Mouse (Mus musculus): ENCODE measurements around the gene Kifc3.

GRCm38 (mm10) chr8:95054438-95054837, 148.2 kb downstream of the Kifc3 start:
- TF ChIP-seq CTCF (IDR thresholded peaks at IDR 0.05; ENCODE audit: low read depth, low read length) (no peak), POLR2A (IDR thresholded peaks at IDR 0.05; ENCODE audit: extremely low read depth, insufficient read depth, low read length) (no peak)

Data from liver, adult 2 months (tissue).